Mouse (Mus musculus) testis, postnatal 14 days (tissue): ENCODE results near the gene Ism2.
"Not testable (repeated sequence)": the region's sequence is repeated elsewhere in the genome, so short reads cannot be mapped to it uniquely, and the experiment has no call there.

ENCODE experiments used
- DNase-seq: peaks from one replicate; pipeline ENCODE4 v3.0.0; 2021; ENCODE audit warnings: low spot score

Gene Ism2

GRCm38 (mm10) chr12:87284726-87285125 lies 14.8 kb downstream of the Ism2 start:
- no peak for DNase-seq

- no peak for DNase-seq
Observed at GRCm38 (mm10) chr12:87284268-87284667, 15.2 kb downstream of the Ism2 start.

- no peak for DNase-seq
Observed at GRCm38 (mm10) chr12:87283706-87284105, 15.8 kb downstream of the Ism2 start.

GRCm38 (mm10) chr12:87282743-87283142 lies 16.8 kb downstream of the Ism2 start:
- no peak for DNase-seq

- no peak for DNase-seq
Observed at GRCm38 (mm10) chr12:87281766-87282165, 17.7 kb downstream of the Ism2 start.

GRCm38 (mm10) chr12:87279879-87280278 lies 19.6 kb downstream of the Ism2 start:
- DNase-seq = no peak

GRCm38 (mm10) chr12:87279350-87279749 lies 20.2 kb downstream of the Ism2 start:
- no peak for DNase-seq

GRCm38 (mm10) chr12:87278118-87278730 lies 21.3 kb downstream of the Ism2 start:
- DNase-seq = no peak

- not testable (repeated sequence) for DNase-seq
Observed at GRCm38 (mm10) chr12:87277251-87277650, 22.3 kb downstream of the Ism2 start.

GRCm38 (mm10) chr12:87274853-87275831 lies 24.4 kb downstream of the Ism2 start:
- no peak for DNase-seq

- DNase-seq = no peak
Observed at GRCm38 (mm10) chr12:87267682-87268081, 31.8 kb downstream of the Ism2 start.

- no peak for DNase-seq
Observed at GRCm38 (mm10) chr12:87266827-87267603, 32.5 kb downstream of the Ism2 start.

- DNase-seq = peak; percentile 94
Observed at GRCm38 (mm10) chr12:87266108-87266826, 33.2 kb downstream of the Ism2 start, which contains the start of the genes Vipas39 and Ahsa1. Gene Vipas39, minus strand, starts transcription at chr12:87266256. Gene Ahsa1, plus strand, starts transcription at chr12:87266479.

GRCm38 (mm10) chr12:87265444-87265843 lies 34.1 kb downstream of the Ism2 start:
- DNase-seq = no peak

- DNase-seq = no peak
Observed at GRCm38 (mm10) chr12:87260562-87260961, 38.9 kb downstream of the Ism2 start.

- no peak for DNase-seq
Observed at GRCm38 (mm10) chr12:87256629-87257028, 42.9 kb downstream of the Ism2 start.

- DNase-seq = no peak
Observed at GRCm38 (mm10) chr12:87253878-87254277, 45.6 kb downstream of the Ism2 start.

GRCm38 (mm10) chr12:87250161-87250560 lies 49.3 kb downstream of the Ism2 start:
- no peak for DNase-seq

GRCm38 (mm10) chr12:87238632-87239031 lies 60.9 kb downstream of the Ism2 start, which contains the start of gene Noxred1:
Gene Noxred1, minus strand, starts transcription at chr12:87238732.
- DNase-seq = no peak

GRCm38 (mm10) chr12:87236882-87237483 lies 62.5 kb downstream of the Ism2 start:
- DNase-seq = no peak

GRCm38 (mm10) chr12:87230379-87230895 lies 69.1 kb downstream of the Ism2 start:
- DNase-seq = no peak
